Mouse (Mus musculus) thymus, adult 2 months (tissue): Measurements from ENCODE around the gene Nt5c2.

Source experiments
- CTCF ChIP-seq: fragments of 200-500 bp; IDR thresholded peaks from 2 replicates; pipeline ENCODE4 v1.5.1; 2012; ENCODE audit warnings: mild to moderate bottlenecking, control low read depth, low read length, moderate library complexity, borderline replicate concordance; ENCODE audit not compliant: control insufficient read depth, poor library complexity, insufficient read depth; ENCODE audit errors: extremely low read depth
- POLR2A ChIP-seq: fragments of 200-500 bp; IDR thresholded peaks from 2 replicates; pipeline ENCODE4 v1.6.1; 2012; ENCODE audit warnings: mild to moderate bottlenecking, low read length, control low read depth, moderate library complexity; ENCODE audit not compliant: control insufficient read depth, poor library complexity, insufficient read depth; ENCODE audit errors: extremely low read depth

- TF ChIP-seq CTCF = no peak
- TF ChIP-seq POLR2A = no peak
Observed at GRCm38 (mm10) chr19:46873924-46874323, 141.0 kb downstream of the Nt5c2 start.
